Mouse (Mus musculus) CH12.LX (cell line): ENCODE results near the gene Pick1. TPM values are rescaled to one million over a fixed set of nuclear protein-coding genes. Genes with fewer than 3 reads are reported as not detected.

Experiments used
- polyA plus RNA-seq: library from polyadenylated mRNA; unstranded; fragments of >175 nt; gene quantifications from 2 replicates; pipeline ENCODE4 v1.2.1, GENCODE M21; 2012; ENCODE audit warnings: low read depth; ENCODE audit not compliant: insufficient read length
- total RNA-seq, 2 experiments: library from RNA; depleted of rRNA; stranded (reverse); fragments of 300-350 nt in 1 of 2; fragments of >200 nt in 1 of 2; gene quantifications; 2 replicates each; pipeline ENCODE4 v1.2.3; 2012 to 2014

Pick1 gene
- total and polyA plus RNA-seq, 3 experiments = 13.9 to 23.4 (median 14.9) TPM

Other genes starting within 250 kb of the Pick1 start
- gene H1f0, start 200.7 kb upstream of the Pick1 start, total RNA-seq (2012; rRNA removed) = 70.6 and 100 TPM in 2 replicates
- gene H1f0, start 200.7 kb upstream of the Pick1 start, total RNA-seq (2014; rRNA removed) = 15.9 TPM in 2 replicates
- 11.9 and 12.5 TPM in 2 replicates for gene H1f0, start 200.7 kb upstream of the Pick1 start, polyA plus RNA-seq
- gene Galr3, start 187.3 kb upstream of the Pick1 start, total RNA-seq (2012; rRNA removed) = 1.6 TPM in 2 replicates
- 0.70 and 0.90 TPM in 2 replicates for gene Galr3, start 187.3 kb upstream of the Pick1 start, total RNA-seq (2014; rRNA removed)
- gene Galr3, start 187.3 kb upstream of the Pick1 start, polyA plus RNA-seq = 0.75 and 1.2 TPM in 2 replicates
- gene Ankrd54, start 166.3 kb upstream of the Pick1 start, total RNA-seq (2012; rRNA removed) = 37.1 and 38.6 TPM in 2 replicates
- 23.1 and 26.4 TPM in 2 replicates for gene Ankrd54, start 166.3 kb upstream of the Pick1 start, total RNA-seq (2014; rRNA removed)
- gene Ankrd54, start 166.3 kb upstream of the Pick1 start, polyA plus RNA-seq = 21.8 and 22.8 TPM in 2 replicates
- gene Eif3l, start 154.0 kb upstream of the Pick1 start, total RNA-seq (2012; rRNA removed) = 323 and 347 TPM in 2 replicates
- 379 and 392 TPM in 2 replicates for gene Eif3l, start 154.0 kb upstream of the Pick1 start, total RNA-seq (2014; rRNA removed)
- gene Eif3l, start 154.0 kb upstream of the Pick1 start, polyA plus RNA-seq = 303 and 306 TPM in 2 replicates
- 6.3 and 6.7 TPM in 2 replicates for gene Micall1, start 120.3 kb upstream of the Pick1 start, total RNA-seq (2012; rRNA removed)
- 1.5 and 1.7 TPM in 2 replicates for gene Micall1, start 120.3 kb upstream of the Pick1 start, total RNA-seq (2014; rRNA removed)
- gene Micall1, start 120.3 kb upstream of the Pick1 start, polyA plus RNA-seq = 8.9 and 10.4 TPM in 2 replicates
- 286 and 376 TPM in 2 replicates for gene Polr2f, start 88.2 kb upstream of the Pick1 start, total RNA-seq (2012; rRNA removed)
- gene Polr2f, start 88.2 kb upstream of the Pick1 start, total RNA-seq (2014; rRNA removed) = 157 and 218 TPM in 2 replicates
- gene Polr2f, start 88.2 kb upstream of the Pick1 start, polyA plus RNA-seq = 414 and 431 TPM in 2 replicates
- 1.2 and 2.1 TPM in 2 replicates for gene 1700088E04Rik, start 87.9 kb upstream of the Pick1 start, total RNA-seq (2012; rRNA removed)
- gene 1700088E04Rik, start 87.9 kb upstream of the Pick1 start, total RNA-seq (2014; rRNA removed) = 0.68 and 1.0 TPM in 2 replicates
- gene 1700088E04Rik, start 87.9 kb upstream of the Pick1 start, polyA plus RNA-seq = 3.8 and 4.2 TPM in 2 replicates
- gene Sox10, start 63.9 kb upstream of the Pick1 start, total RNA-seq (2012; rRNA removed) = 0.04 and 0.08 TPM in 2 replicates
- not detected in 2 replicates for gene Sox10, start 63.9 kb upstream of the Pick1 start, total RNA-seq (2014; rRNA removed)
- gene Sox10, start 63.9 kb upstream of the Pick1 start, polyA plus RNA-seq = not detected in 2 replicates
- 0.21 and 0.29 TPM in 2 replicates for gene Gm49486, start 218 bp downstream of the Pick1 start, total RNA-seq (2012; rRNA removed)
- gene Gm49486, start 218 bp downstream of the Pick1 start, total RNA-seq (2014; rRNA removed) = 0.49 and 0.77 TPM in 2 replicates
- 0.59 and 1.3 TPM in 2 replicates for gene Gm49486, start 218 bp downstream of the Pick1 start, polyA plus RNA-seq
- 0.08 and 0.29 TPM in 2 replicates for gene Slc16a8, start 25.6 kb downstream of the Pick1 start, total RNA-seq (2012; rRNA removed)
- gene Slc16a8, start 25.6 kb downstream of the Pick1 start, total RNA-seq (2014; rRNA removed) = not detected in 2 replicates
- 0.79 and 0.83 TPM in 2 replicates for gene Slc16a8, start 25.6 kb downstream of the Pick1 start, polyA plus RNA-seq
- gene Baiap2l2, start 56.4 kb downstream of the Pick1 start, total RNA-seq (2012; rRNA removed) = 0.21 and 1.5 TPM in 2 replicates
- gene Baiap2l2, start 56.4 kb downstream of the Pick1 start, total RNA-seq (2014; rRNA removed) = not detected in 2 replicates
- gene Baiap2l2, start 56.4 kb downstream of the Pick1 start, polyA plus RNA-seq = 0.84 and 1.2 TPM in 2 replicates
- 18.7 and 20.9 TPM in 2 replicates for gene Pla2g6, start 99.2 kb downstream of the Pick1 start, total RNA-seq (2012; rRNA removed)
- gene Pla2g6, start 99.2 kb downstream of the Pick1 start, total RNA-seq (2014; rRNA removed) = 9.1 and 9.3 TPM in 2 replicates
- gene Pla2g6, start 99.2 kb downstream of the Pick1 start, polyA plus RNA-seq = 12.7 and 14.8 TPM in 2 replicates
- gene Maff, start 117.4 kb downstream of the Pick1 start, total RNA-seq (2012; rRNA removed) = 9.3 and 15.4 TPM in 2 replicates
- gene Maff, start 117.4 kb downstream of the Pick1 start, total RNA-seq (2014; rRNA removed) = 7.6 and 9.2 TPM in 2 replicates
- gene Maff, start 117.4 kb downstream of the Pick1 start, polyA plus RNA-seq = 9.7 and 10.5 TPM in 2 replicates
- gene Tmem184b, start 174.4 kb downstream of the Pick1 start, total RNA-seq (2012; rRNA removed) = 18.9 and 21.1 TPM in 2 replicates
- 7.1 and 7.2 TPM in 2 replicates for gene Tmem184b, start 174.4 kb downstream of the Pick1 start, total RNA-seq (2014; rRNA removed)
- gene Tmem184b, start 174.4 kb downstream of the Pick1 start, polyA plus RNA-seq = 38.0 and 42.7 TPM in 2 replicates
- 33.3 and 46.7 TPM in 2 replicates for gene Csnk1e, start 226.4 kb downstream of the Pick1 start, total RNA-seq (2012; rRNA removed)
- 10.4 and 12.2 TPM in 2 replicates for gene Csnk1e, start 226.4 kb downstream of the Pick1 start, total RNA-seq (2014; rRNA removed)
- 16.8 and 18.5 TPM in 2 replicates for gene Csnk1e, start 226.4 kb downstream of the Pick1 start, polyA plus RNA-seq